ENCODE assay signal across 27 mouse cellular contexts in the genomic region with DNA sequence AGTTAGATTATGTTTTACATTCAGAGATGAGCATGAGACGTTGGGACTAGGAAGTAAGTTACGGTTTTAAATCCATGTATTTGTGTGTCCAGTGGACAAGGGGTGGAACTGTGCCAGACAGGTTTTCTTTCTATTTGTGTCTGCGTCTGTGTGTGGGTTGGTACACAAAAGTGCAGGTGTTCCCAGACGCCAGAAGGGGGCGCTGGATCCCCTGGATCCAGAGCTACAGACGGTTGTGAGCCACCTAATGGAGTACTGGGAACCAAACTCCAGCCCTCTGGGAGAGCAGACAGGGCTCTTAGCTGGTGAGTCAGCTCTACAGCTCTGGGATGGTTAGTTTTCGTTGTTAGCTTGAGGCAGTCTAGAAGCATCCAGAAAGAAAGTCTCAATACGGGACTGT. TPM values are rescaled to one million over a fixed set of nuclear protein-coding genes. Genes with fewer than 3 reads are reported as not detected.
DNase-seq lines count a peak whose midpoint lies in the region; ATAC-seq and TF ChIP-seq lines count a peak whose summit lies in the region.
"Had no signal": no experiment of that assay in that cellular context is flagged by ENCODE, and none has a peak within 500 bp of the region (broad histone marks: within the 10 kb centered on the region; RNA-seq: fewer than 3 reads in every experiment).

No protein-coding gene starts in this region.

- H3K4me2 ChIP-seq in liver, embryonic 14.5 days (ENCODE audit: low read depth), result no peak overlapping the region
- H3K4me2 ChIP-seq in liver, postnatal 0 days (ENCODE audit: low read depth, low read length), result no peak overlapping the region
- H3K4me2 ChIP-seq: embryonic facial prominence, embryonic 12.5 days; forebrain, embryonic 15.5 days; heart, embryonic 12.5 days; hindbrain, embryonic 15.5 days had no signal

- DNase-seq in gastrocnemius, adult 2 months, result no peak
- DNase-seq in gastrocnemius, adult 8-10 months (ENCODE audit: low spot score in 2 of 2), result no peak
- no peak for DNase-seq in liver, embryonic 14.5 days (ENCODE audit: low read depth in 3 of 3, low spot score in 3 of 3)
- no peak for DNase-seq in liver, postnatal 0 days
- peak; percentile 76 for DNase-seq in R1 (ENCODE audit: low read depth, low spot score)
- DNase-seq in Muller cell, postnatal 12 days (ENCODE audit: inconsistent ontology term), result no peak
- DNase-seq: adrenal gland, postnatal 14 days; B cell, adult 2 months; cerebellum, adult 2 months; cerebellum, postnatal 10 days; gastrocnemius, postnatal 14 days; kidney, adult 11 months had no signal

- ATAC-seq in liver, embryonic 14.5 days (ENCODE audit: insufficient read depth), result no peak
- no peak for ATAC-seq in liver, postnatal 0 days
- no peak for ATAC-seq in activated CD4-positive, CD25-positive, alpha-beta regulatory T cell, adult 4 months
- ATAC-seq: CD4-positive, CD25-positive, alpha-beta regulatory T cell, adult 4 months; forebrain, embryonic 15.5 days had no signal

- no peaks in the 10 kb centered on the region; a peak in 1 of 4 replicates for H3K4me1 ChIP-seq in liver, embryonic 14.5 days (replicated peaks; ENCODE audit: control insufficient read depth in 2 of 2, insufficient read depth in 2 of 2, low read length in 1 of 2)
- no peaks in the 10 kb centered on the region for H3K4me1 ChIP-seq in liver, postnatal 0 days (ENCODE audit: insufficient read depth)
- H3K4me1 ChIP-seq in ES-Bruce4 (ENCODE audit: control insufficient read depth, insufficient read depth, low read length), result no peaks in the 10 kb centered on the region
- H3K4me1 ChIP-seq: forebrain, embryonic 15.5 days; heart, embryonic 12.5 days; hindbrain, embryonic 15.5 days had no signal

- H3K36me3 ChIP-seq in liver, embryonic 14.5 days (replicated peaks; ENCODE audit: control insufficient read depth, insufficient read depth, low read depth), result no peaks in the 10 kb centered on the region
- no peaks in the 10 kb centered on the region for H3K36me3 ChIP-seq in liver, postnatal 0 days (replicated peaks; ENCODE audit: insufficient read depth, low read length)
- no peaks in the 10 kb centered on the region for H3K36me3 ChIP-seq in ES-Bruce4 (ENCODE audit: control insufficient read depth, insufficient read depth, low read length, poor library complexity, severe bottlenecking)
- H3K36me3 ChIP-seq: embryonic facial prominence, embryonic 12.5 days; forebrain, embryonic 15.5 days; heart, embryonic 12.5 days; hindbrain, embryonic 15.5 days had no signal

- TF ChIP-seq POLR2A in ES-Bruce4 (IDR thresholded peaks at IDR 0.05; ENCODE audit: insufficient read depth, low read length), result no peak

- no peak for TF ChIP-seq EP300 in liver, embryonic 14.5 days (IDR thresholded peaks at IDR 0.05; ENCODE audit: low read depth)
- no peak for TF ChIP-seq EP300 in liver, postnatal 0 days (IDR thresholded peaks at IDR 0.05; ENCODE audit: low read depth)
- no peak for TF ChIP-seq EP300 in ES-Bruce4 (IDR thresholded peaks at IDR 0.05; ENCODE audit: insufficient read depth, low read depth, low read length)

- no peak overlapping the region for H3K9ac ChIP-seq in liver, embryonic 14.5 days (replicated peaks)
- H3K9ac ChIP-seq in liver, postnatal 0 days (replicated peaks), result no peak overlapping the region
- no peak overlapping the region for H3K9ac ChIP-seq in ES-Bruce4 (ENCODE audit: low read depth, poor library complexity, severe bottlenecking)
- H3K9ac ChIP-seq: embryonic facial prominence, embryonic 12.5 days; forebrain, embryonic 15.5 days; heart, embryonic 12.5 days; hindbrain, embryonic 15.5 days had no signal

- H3K27ac ChIP-seq in gastrocnemius, adult 2 months, result no peak overlapping the region
- H3K27ac ChIP-seq in liver, embryonic 14.5 days, result no peak overlapping the region
- H3K27ac ChIP-seq in liver, postnatal 0 days (ENCODE audit: low read depth), result no peak overlapping the region
- H3K27ac ChIP-seq in ES-Bruce4 (ENCODE audit: insufficient read depth, low read length), result no peak overlapping the region
- H3K27ac ChIP-seq: embryonic facial prominence, embryonic 12.5 days; forebrain, embryonic 15.5 days; hindbrain, embryonic 15.5 days had no signal

- H3K27me3 ChIP-seq in liver, embryonic 14.5 days (ENCODE audit: control insufficient read depth, insufficient read depth, low read length), result no peaks in the 10 kb centered on the region
- H3K27me3 ChIP-seq in liver, postnatal 0 days (ENCODE audit: insufficient read depth, low read length), result no peaks in the 10 kb centered on the region
- H3K27me3 ChIP-seq in ES-Bruce4 (ENCODE audit: control insufficient read depth, insufficient read depth, low read length, poor library complexity, severe bottlenecking), result no peaks in the 10 kb centered on the region
- H3K27me3 ChIP-seq: embryonic facial prominence, embryonic 12.5 days; forebrain, embryonic 15.5 days; hindbrain, embryonic 15.5 days had no signal

- intact Hi-C loops in gastrocnemius, adult 2 months (cut with DNase I), result no loop called here

- H3K9me3 ChIP-seq in liver, embryonic 14.5 days (ENCODE audit: control insufficient read depth, low read length), result no peaks in the 10 kb centered on the region
- H3K9me3 ChIP-seq in liver, postnatal 0 days (ENCODE audit: low read length), result 0 out of 2 replicates have a peak, but pooled peaks cover 2% of the 10 kb centered on the region
- H3K9me3 ChIP-seq in ES-Bruce4 (replicated peaks; ENCODE audit: control insufficient read depth, insufficient read depth, low read length, poor library complexity, severe bottlenecking), result 0 out of 2 replicates have a peak, but pooled peaks cover 2% of the 10 kb centered on the region
- H3K9me3 ChIP-seq: embryonic facial prominence, embryonic 12.5 days; forebrain, embryonic 15.5 days; hindbrain, embryonic 15.5 days had no signal

- 58% methylated on average over 8 of the region's 8 CpGs for WGBS in liver, embryonic 14.5 days (ENCODE audit: insufficient replicate concordance)
- WGBS in liver, postnatal 0 days (ENCODE audit: insufficient replicate concordance), result 72% methylated on average over 8 of the region's 8 CpGs

- peak; percentile 14; the same call in 1 of the 2 replicates for TF ChIP-seq CTCF in gastrocnemius, adult 2 months (IDR thresholded peaks at IDR 0.05)
- peak; percentile 33; the same call in 1 of the 2 replicates for TF ChIP-seq CTCF in liver, embryonic 14.5 days (IDR thresholded peaks at IDR 0.05; ENCODE audit: low read depth)
- TF ChIP-seq CTCF in liver, postnatal 0 days (IDR thresholded peaks at IDR 0.05; ENCODE audit: low read depth), result no peak
- TF ChIP-seq CTCF in ES-Bruce4 (IDR thresholded peaks at IDR 0.05; ENCODE audit: low read depth, low read length), result peak; percentile 42

- H3K4me3 ChIP-seq in gastrocnemius, adult 2 months, result no peak overlapping the region
- no peak overlapping the region for H3K4me3 ChIP-seq in liver, embryonic 14.5 days (ENCODE audit: insufficient read depth in 1 of 2, low read depth in 2 of 2, low read length in 2 of 2)
- H3K4me3 ChIP-seq in liver, postnatal 0 days (ENCODE audit: low read depth, low read length), result no peak overlapping the region
- no peak overlapping the region for H3K4me3 ChIP-seq in ES-Bruce4 (ENCODE audit: low read depth, low read length)
- H3K4me3 ChIP-seq: embryonic facial prominence, embryonic 12.5 days; forebrain, embryonic 15.5 days; heart, embryonic 12.5 days; hindbrain, embryonic 15.5 days had no signal

RNA-seq across cellular contexts. Expression of a gene that starts 26.9 kb away (rescaled TPM):
- 10 to 100 TPM; 12.8 to 22.5 TPM for total RNA-seq in gastrocnemius, adult 2 months (2021)
- total RNA-seq in gastrocnemius, adult 8-10 months (2022), result 1 to 10 TPM; 2.8 to 8.0 (median 6.7) TPM
- 0.05 and 0.08 TPM in 2 replicates for polyA plus RNA-seq in liver, embryonic 14.5 days (2012; rRNA removed)
- 0.03 and 0.10 TPM in 2 replicates for polyA plus RNA-seq in liver, embryonic 14.5 days (2014; fragmentation: Nextera tagmentation; extraction: Ambion mirVana)
- 0.83 and 1.0 TPM in 2 replicates for polyA plus RNA-seq in liver, postnatal 0 days (2015; fragmentation: Nextera tagmentation; extraction: Ambion mirVana)
- polyA plus RNA-seq in ES-Bruce4 (2011; ENCODE audit: insufficient read depth, insufficient read length, low read depth, missing spikeins), result 1.3 and 1.6 TPM in 2 replicates
- not detected for polyA plus RNA-seq in activated CD4-positive, CD25-positive, alpha-beta regulatory T cell, adult 4 months (2017; shearing (Covaris generic))
- polyA plus RNA-seq: CD4-positive, CD25-positive, alpha-beta regulatory T cell, adult 4 months had no signal

RNA-seq across cellular contexts. Expression of a gene that starts 30.3 kb away (rescaled TPM):
- total RNA-seq in gastrocnemius, adult 2 months (2021), result under 1 TPM in 1 of 2 experiments, not detected in 1; 0.56 TPM
- 1 to 10 TPM in 1 of 4 experiments, under 1 TPM in 2, not detected in 1; 0.46 to 1.0 (median 0.80) TPM for total RNA-seq in gastrocnemius, adult 8-10 months (2022)
- not detected in 2 replicates for polyA plus RNA-seq in liver, embryonic 14.5 days (2012; rRNA removed)
- not detected in 2 replicates for polyA plus RNA-seq in liver, embryonic 14.5 days (2014; fragmentation: Nextera tagmentation; extraction: Ambion mirVana)
- not detected in 2 replicates for polyA plus RNA-seq in liver, postnatal 0 days (2015; fragmentation: Nextera tagmentation; extraction: Ambion mirVana)
- polyA plus RNA-seq in ES-Bruce4 (2011; ENCODE audit: insufficient read depth, insufficient read length, low read depth, missing spikeins), result not detected in 2 replicates
- polyA plus RNA-seq in activated CD4-positive, CD25-positive, alpha-beta regulatory T cell, adult 4 months (2017; shearing (Covaris generic)), result not detected
- total RNA-seq: adrenal gland, adult 18-20 months; adrenal gland, postnatal 14 days; common myeloid progenitor, adult 5-6 weeks; heart, adult 8-10 months; heart, postnatal 25 days had no signal
- polyA plus RNA-seq: CD4-positive, CD25-positive, alpha-beta regulatory T cell, adult 4 months; cerebellum, adult 2 months; embryonic facial prominence, embryonic 12.5 days; forebrain, embryonic 11.5 days; forebrain, embryonic 15.5 days; gonadal fat pad, adult 2 months; heart, embryonic 12.5 days; heart, embryonic 16.5 days; hindbrain, embryonic 11.5 days; hindbrain, embryonic 15.5 days had no signal

RNA-seq across cellular contexts. Expression of a gene that starts 41.8 kb away (rescaled TPM):
- total RNA-seq in gastrocnemius, adult 2 months (2021), result under 1 TPM; 0.20 TPM
- total RNA-seq in gastrocnemius, adult 8-10 months (2022), result under 1 TPM in 2 of 4 experiments, not detected in 2; 0.16 to 0.32 TPM
- polyA plus RNA-seq in liver, embryonic 14.5 days (2012; rRNA removed), result 0.06 and 0.18 TPM in 2 replicates
- 0.10 TPM in 1 of 2 replicates, not detected in the other for polyA plus RNA-seq in liver, embryonic 14.5 days (2014; fragmentation: Nextera tagmentation; extraction: Ambion mirVana)
- polyA plus RNA-seq in liver, postnatal 0 days (2015; fragmentation: Nextera tagmentation; extraction: Ambion mirVana), result 0.20 and 0.34 TPM in 2 replicates
- 3.3 and 4.4 TPM in 2 replicates for polyA plus RNA-seq in ES-Bruce4 (2011; ENCODE audit: insufficient read depth, insufficient read length, low read depth, missing spikeins)
- under 1 TPM in 1 of 2 experiments, not detected in 1; 0.25 TPM for polyA plus RNA-seq in activated CD4-positive, CD25-positive, alpha-beta regulatory T cell, adult 4 months (2017; shearing (Covaris generic))
- total RNA-seq: common myeloid progenitor, adult 5-6 weeks had no signal
